Mouse (Mus musculus) myocyte (in vitro differentiated cells): Measurements from ENCODE around the gene Dpm2. TPM values are rescaled to one million over a fixed set of nuclear protein-coding genes. Genes with fewer than 3 reads are reported as not detected.

Experiments
- H3K27me3 ChIP-seq: one replicate; pipeline ENCODE4 v1.6.1; 2011; ENCODE audit not compliant: control insufficient read depth, insufficient read depth, insufficient read length
- H3K36me3 ChIP-seq: one replicate; pipeline ENCODE4 v1.6.1; 2011; ENCODE audit not compliant: control insufficient read depth, insufficient read depth
- H3K4me2 ChIP-seq: one replicate; pipeline ENCODE4 v1.6.1; 2011; ENCODE audit warnings: low read depth, control low read depth
- H3K4me3 ChIP-seq: one replicate; pipeline ENCODE4 v1.5.1; 2011; ENCODE audit warnings: mild to moderate bottlenecking, control low read depth, moderate library complexity
- H3K79me2 ChIP-seq: one replicate; pipeline ENCODE4 v1.6.1; 2011; ENCODE audit not compliant: control insufficient read depth, insufficient read depth
- H3ac ChIP-seq: one replicate; pipeline ENCODE4 v1.6.1; 2011; ENCODE audit not compliant: control insufficient read depth, insufficient read length
- CEBPB ChIP-seq: IDR thresholded peaks from 2 replicates; pipeline ENCODE4 v1.6.1; 2011; ENCODE audit warnings: mild to moderate bottlenecking, moderate library complexity; ENCODE audit not compliant: poor library complexity, insufficient read depth, severe bottlenecking
- E2F4 ChIP-seq: IDR thresholded peaks from one replicate; pipeline ENCODE4 v1.6.1; 2011; ENCODE audit warnings: mild to moderate bottlenecking, control low read depth, moderate library complexity; ENCODE audit not compliant: insufficient read depth
- MAX ChIP-seq: IDR thresholded peaks from one replicate; pipeline ENCODE4 v1.6.1; 2011; ENCODE audit warnings: low read depth, mild to moderate bottlenecking, control low read depth
- MYOD1 ChIP-seq, 3 experiments: IDR thresholded peaks; one replicate each; pipeline ENCODE4 v1.6.1; 2011; ENCODE audit warnings: control low read depth in 2 of 3, low read depth in 2 of 3, mild to moderate bottlenecking in 2 of 3, moderate library complexity in 1 of 3; ENCODE audit not compliant: insufficient read length in 2 of 3, control insufficient read depth in 1 of 3
- MYOG ChIP-seq, 3 experiments: IDR thresholded peaks; one replicate each; pipeline ENCODE4 v1.6.1; 2011; ENCODE audit warnings: control low read depth in 2 of 3, low read depth in 2 of 3, mild to moderate bottlenecking in 2 of 3; ENCODE audit not compliant: insufficient read length in 2 of 3, control insufficient read depth in 1 of 3, insufficient read depth in 1 of 3
- POLR2A ChIP-seq: IDR thresholded peaks from one replicate; pipeline ENCODE4 v1.6.1; 2011; ENCODE audit warnings: low read depth, mild to moderate bottlenecking, control low read depth, moderate library complexity; ENCODE audit not compliant: insufficient read length
- POLR2AphosphoS2 ChIP-seq: IDR thresholded peaks from one replicate; pipeline ENCODE4 v1.6.1; 2011; ENCODE audit warnings: low read depth, control low read depth; ENCODE audit not compliant: insufficient read length
- REST ChIP-seq: IDR thresholded peaks from one replicate; pipeline ENCODE4 v1.6.1; 2011; ENCODE audit warnings: mild to moderate bottlenecking, control low read depth, moderate library complexity; ENCODE audit not compliant: insufficient read depth, insufficient read length
- SRF ChIP-seq: IDR thresholded peaks from one replicate; pipeline ENCODE4 v1.6.1; 2011; ENCODE audit warnings: low read depth; ENCODE audit not compliant: control insufficient read depth, insufficient read length
- TCF12 ChIP-seq: IDR thresholded peaks from one replicate; pipeline ENCODE4 v1.6.1; 2011; ENCODE audit warnings: mild to moderate bottlenecking, control low read depth; ENCODE audit not compliant: poor library complexity, insufficient read depth, severe bottlenecking
- TCF3 ChIP-seq: IDR thresholded peaks from one replicate; pipeline ENCODE4 v1.6.1; 2011; ENCODE audit warnings: low read depth, control low read depth; ENCODE audit not compliant: insufficient read length
- USF1 ChIP-seq: IDR thresholded peaks from one replicate; pipeline ENCODE4 v1.6.1; 2011; ENCODE audit warnings: low read depth, mild to moderate bottlenecking, control low read depth, moderate library complexity
- polyA plus RNA-seq: library from polyadenylated mRNA; unstranded; fragments of >200 nt; fragmentation: generic; extraction: Trizol; gene quantifications from one replicate; pipeline ENCODE4 v1.2.1, GENCODE M21; 2012; ENCODE audit warnings: missing spikeins

Gene Dpm2
- polyA plus RNA-seq, 1 experiment: 47.5 TPM

GRCm38 (mm10) chr2:32604631-32605030 lies 34.0 kb downstream of the Dpm2 start:
- Histone ChIP-seq H3K36me3 (peaks cover 4% of the 10 kb centered on the region), H3K4me3 (no peak overlapping the region), H3K27me3 (no peaks in the 10 kb centered on the region), H3K4me2 (no peak overlapping the region), H3K79me2 (peaks cover under 1% of the 10 kb centered on the region), H3ac (no peak overlapping the region)
- TF ChIP-seq SRF: no peak
- TF ChIP-seq MYOD1 (IDR thresholded peaks at IDR 0.05; ENCODE audit: control insufficient read depth in 1 of 3, insufficient read length in 2 of 3, low read depth in 2 of 3): no peak
- no peak for TF ChIP-seq USF1
- TF ChIP-seq REST: no peak
- TF ChIP-seq E2F4: no peak
- TF ChIP-seq CEBPB: no peak
- no peak for TF ChIP-seq MYOG (IDR thresholded peaks at IDR 0.05; ENCODE audit: control insufficient read depth in 1 of 3, insufficient read depth in 1 of 3, insufficient read length in 2 of 3, low read depth in 2 of 3)
- TF ChIP-seq POLR2A: no peak
- no peak for TF ChIP-seq TCF12
- no peak for TF ChIP-seq TCF3
- no peak for TF ChIP-seq POLR2AphosphoS2
- TF ChIP-seq MAX: no peak

- Histone ChIP-seq H3K4me2 (peak overlapping the region; percentile 94), H3K79me2 (peaks cover 11% of the 10 kb centered on the region), H3ac (peak overlapping the region; percentile 25), H3K36me3 (no peaks in the 10 kb centered on the region), H3K4me3 (peak overlapping the region; percentile 66), H3K27me3 (no peaks in the 10 kb centered on the region)
- TF ChIP-seq E2F4: no peak
- TF ChIP-seq MYOD1 (IDR thresholded peaks at IDR 0.05; ENCODE audit: control insufficient read depth in 1 of 3, insufficient read length in 2 of 3, low read depth in 2 of 3): no peak
- peak; percentile 47 for TF ChIP-seq POLR2A
- no peak for TF ChIP-seq REST
- peak in 1 of 3 experiments; percentile 41 for TF ChIP-seq MYOG (IDR thresholded peaks at IDR 0.05; ENCODE audit: control insufficient read depth in 1 of 3, insufficient read depth in 1 of 3, insufficient read length in 2 of 3, low read depth in 2 of 3)
- no peak for TF ChIP-seq TCF12
- peak; percentile 48 for TF ChIP-seq POLR2AphosphoS2
Observed at GRCm38 (mm10) chr2:32606161-32607142, 35.8 kb downstream of the Dpm2 start.

GRCm38 (mm10) chr2:32607262-32607947 lies 36.7 kb downstream of the Dpm2 start:
- Histone ChIP-seq H3K27me3 (no peaks in the 10 kb centered on the region), H3ac (peak overlapping the region; percentile 25), H3K79me2 (peaks cover 11% of the 10 kb centered on the region), H3K4me2 (peak overlapping the region; percentile 94), H3K4me3 (peak overlapping the region; percentile 66), H3K36me3 (no peaks in the 10 kb centered on the region)
- TF ChIP-seq MAX: no peak
- peak; percentile 31 for TF ChIP-seq POLR2A
- TF ChIP-seq CEBPB: peak; percentile 63; the same call in 1 of the 2 replicates

GRCm38 (mm10) chr2:32608141-32608777 lies 37.6 kb downstream of the Dpm2 start:
- TF ChIP-seq POLR2A (peak; percentile 47), MAX (no peak), TCF3 (no peak), TCF12 (no peak), USF1 (no peak), REST (no peak), CEBPB (no peak), POLR2AphosphoS2 (no peak), SRF (peak; percentile 15)

More at GRCm38 (mm10) chr2:32608141-32608777, 37.6 kb downstream of the Dpm2 start:
- Histone ChIP-seq H3K27me3 (no peaks in the 10 kb centered on the region), H3K36me3 (peaks cover 7% of the 10 kb centered on the region), H3K4me2 (peak overlapping the region; percentile 94), H3K79me2 (peaks cover 11% of the 10 kb centered on the region), H3ac (peak overlapping the region; percentile 25), H3K4me3 (peak overlapping the region; percentile 66)
